Mouse (Mus musculus) left cerebral cortex, adult 2 months (tissue): ENCODE measurements around the gene Lpar5. TPM values are rescaled to one million over a fixed set of nuclear protein-coding genes. Genes with fewer than 3 reads are reported as not detected.

ENCODE experiments used
- DNase-seq, 2 experiments: peaks; one replicate each; pipeline ENCODE4 v3.0.0; 2021 to 2022; ENCODE audit warnings: low spot score in 2 of 2, mixed read lengths in 1 of 2; ENCODE audit errors: extremely low spot score in 1 of 2
- H3K27ac ChIP-seq: fragments of 200-600 bp; 2 replicates; pipeline ENCODE4 v1.8.1; 2022
- H3K4me3 ChIP-seq: fragments of 200-600 bp; 2 replicates; pipeline ENCODE4 v1.8.1; 2022
- CTCF ChIP-seq: fragments of 200-600 bp; IDR thresholded peaks from 2 replicates; pipeline ENCODE4 v1.8.1; 2022; ENCODE audit warnings: antibody characterized with exemption, mild to moderate bottlenecking, moderate library complexity
- intact Hi-C: fragments of 180-260 bp; cut with DNase I; formaldehyde crosslinking; loops from one replicate; pipeline ENCODE4 v1.15.1; 2025
- total RNA-seq, 2 experiments: library from RNA; stranded (reverse); gene quantifications; 2 replicates each; pipeline ENCODE4 v1.2.3; 2021

Lpar5 gene
- total RNA-seq, 2 experiments from 2014 or later, result 0.50 to 0.68 TPM

DNA sequence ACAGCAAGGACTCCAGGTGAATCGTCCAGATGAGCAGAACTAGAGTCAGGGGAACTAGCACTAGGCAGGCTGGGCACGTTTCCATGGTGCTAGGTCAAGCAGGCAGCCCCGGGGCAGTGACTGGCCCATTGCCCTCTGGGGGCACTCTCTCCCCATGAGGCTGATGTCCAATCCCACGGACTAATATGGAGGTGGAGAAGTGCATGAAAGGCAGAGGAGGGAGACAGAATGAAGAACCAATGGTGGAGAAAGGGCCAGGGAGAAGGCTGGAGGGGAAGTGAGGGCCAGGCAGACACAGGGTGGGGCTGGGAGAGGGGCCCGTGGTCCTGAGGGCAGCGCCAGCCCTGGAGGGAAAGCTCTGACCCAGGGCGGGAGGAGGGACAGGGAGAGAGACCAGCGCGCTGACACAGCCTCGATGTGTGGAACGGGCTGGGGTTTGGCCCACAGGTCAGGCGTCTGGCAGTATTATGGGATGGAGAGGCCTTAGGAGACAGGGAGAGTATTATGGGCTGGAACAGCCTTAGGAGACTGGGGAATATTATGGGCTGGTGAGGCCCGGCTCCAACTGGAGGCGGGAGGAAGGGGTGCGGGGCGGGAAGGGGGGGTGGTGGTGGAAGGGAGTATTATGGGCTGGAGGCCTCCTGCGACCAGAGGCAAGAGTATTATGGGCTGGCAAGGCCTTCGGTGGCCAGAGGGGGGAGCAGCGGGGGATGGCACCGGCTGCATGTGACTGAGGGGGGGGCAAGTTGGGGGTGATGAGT is 21.0 kb downstream of the Lpar5 start:
- no peak overlapping the region for H3K4me3 ChIP-seq
- H3K27ac ChIP-seq, result peak overlapping the region; percentile 96
- no peak; the same call in none of the 2 replicates for TF ChIP-seq CTCF
- intact Hi-C loops, result loop anchor here (5.0 kb wide), 2 partner anchors 156 to 171 kb away; partner anchors contain the start of gene Mlf2
- peak; percentile 61 to 71 for DNase-seq

GRCm38 (mm10) chr6:125089521-125090321 is 22.0 kb downstream of the Lpar5 start:
- DNase-seq, result peak; percentile 83 to 88
- peak overlapping the region; percentile 98 for H3K27ac ChIP-seq
- TF ChIP-seq CTCF, result no peak
- intact Hi-C loops, result loop anchor here (5.0 kb wide), 2 partner anchors 157 to 172 kb away; partner anchors contain the start of gene Mlf2
- peak overlapping the region; percentile 30 for H3K4me3 ChIP-seq

DNA sequence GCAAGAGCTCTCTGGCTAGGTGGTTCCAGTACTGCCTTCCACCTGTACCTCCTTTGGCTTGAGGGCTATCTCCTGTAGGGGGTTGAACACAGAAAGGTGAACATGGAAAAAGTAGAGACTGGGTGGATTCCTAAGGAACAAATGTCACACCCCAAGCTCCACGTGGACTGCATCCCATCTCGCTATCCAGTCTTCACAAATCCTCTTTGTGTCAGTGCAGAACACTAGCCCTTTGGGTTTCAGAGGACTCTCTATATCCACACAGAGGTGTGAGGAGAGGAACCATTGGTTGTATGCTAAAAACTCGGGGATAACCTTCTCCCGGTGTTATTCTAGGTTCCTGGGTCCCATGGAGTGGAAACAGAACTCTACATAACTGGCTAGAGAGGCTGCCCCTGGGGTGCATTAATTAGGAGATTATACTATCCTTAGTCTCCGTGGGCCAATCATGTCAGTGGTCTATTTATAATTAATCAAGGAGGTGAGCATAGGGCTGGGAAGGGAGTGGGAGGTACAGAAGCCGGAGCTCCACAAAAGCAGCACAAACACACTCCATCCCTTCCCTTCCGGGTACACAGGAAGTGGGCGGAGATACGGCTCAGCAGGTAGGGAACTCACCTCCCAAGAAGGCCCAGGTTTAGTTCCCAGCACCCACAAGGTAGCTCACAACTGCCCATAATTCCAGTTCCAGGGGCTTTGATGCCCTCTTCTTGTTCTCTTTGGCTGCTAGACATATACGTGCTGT is 22.8 kb downstream of the Lpar5 start:
- DNase-seq, result no peak
- intact Hi-C loops, result no loop called here
- Histone ChIP-seq H3K4me3 (no peak overlapping the region), H3K27ac (peak overlapping the region; percentile 98)
- no peak for TF ChIP-seq CTCF

- no peak overlapping the region for H3K27ac ChIP-seq
- TF ChIP-seq CTCF, result no peak
- intact Hi-C loops, result no loop called here
- no peak overlapping the region for H3K4me3 ChIP-seq
- no peak for DNase-seq
Observed at GRCm38 (mm10) chr6:125092372-125092771, 24.7 kb downstream of the Lpar5 start.

DNA sequence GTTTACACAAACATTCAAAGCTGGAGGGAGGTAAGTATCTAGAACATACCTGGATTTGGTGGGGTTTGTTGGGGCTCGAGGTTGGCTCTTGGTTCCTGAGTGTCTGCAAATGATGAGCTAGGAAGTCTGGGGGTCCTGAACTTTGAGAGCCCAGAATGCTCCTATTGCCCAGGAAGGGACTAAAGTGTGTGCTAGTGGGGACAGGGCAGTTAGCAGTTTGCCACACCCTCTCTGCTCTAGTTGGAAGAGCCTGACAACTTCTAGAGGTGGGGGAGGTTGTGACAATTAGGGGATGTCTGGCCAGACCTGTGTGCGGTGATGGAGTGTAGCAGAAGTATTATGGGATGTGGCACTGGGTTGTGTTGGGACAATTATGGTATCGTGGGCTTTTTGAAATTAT is 27.1 kb downstream of the Lpar5 start:
- intact Hi-C loops, result loop anchor here (5.0 kb wide), 1 partner anchor 72 kb away; the partner anchor contains the start of gene Gapdh
- peak overlapping the region; percentile 83 for H3K27ac ChIP-seq

GRCm38 (mm10) chr6:125095391-125096278 is 27.9 kb downstream of the Lpar5 start, which contains the start of gene Chd4:
Gene Chd4 (plus strand): TSS chr6:125095981.
- DNase-seq, result peak; percentile 91 to 94
- no peak for TF ChIP-seq CTCF
- Histone ChIP-seq H3K27ac (peak within 1 kb of the TSS; percentile 99), H3K4me3 (peak within 1 kb of the TSS; percentile 96)
- intact Hi-C loops, result loop anchor here (5.0 kb wide), 1 partner anchor 72 kb away; the partner anchor contains the start of gene Gapdh

More for the DNA sequence above, 27.1 kb downstream of the Lpar5 start:
- TF ChIP-seq CTCF, result no peak
- H3K4me3 ChIP-seq, result no peak overlapping the region
- DNase-seq, result no peak

- Histone ChIP-seq H3K27ac (peak overlapping the region; percentile 99), H3K4me3 (peak overlapping the region; percentile 96)
- no peak for TF ChIP-seq CTCF
- intact Hi-C loops, result loop anchor here (5.0 kb wide), 1 partner anchor 71 kb away; the partner anchor contains the start of gene Gapdh
- no peak for DNase-seq
Observed at GRCm38 (mm10) chr6:125096279-125096596, 28.5 kb downstream of the Lpar5 start.

GRCm38 (mm10) chr6:125096597-125097345 is 29.1 kb downstream of the Lpar5 start:
- no peak for TF ChIP-seq CTCF
- intact Hi-C loops, result loop anchor here (5.0 kb wide), 1 partner anchor 71 kb away; the partner anchor contains the start of gene Gapdh
- Histone ChIP-seq H3K4me3 (peak overlapping the region; percentile 96), H3K27ac (peak overlapping the region; percentile 99)
- peak; percentile 45 to 53 for DNase-seq

- peak overlapping the region; percentile 96 for H3K4me3 ChIP-seq
- intact Hi-C loops, result loop anchor here (5.0 kb wide), 1 partner anchor 70 kb away; the partner anchor contains the start of gene Gapdh
Observed at GRCm38 (mm10) chr6:125097346-125097689, 29.6 kb downstream of the Lpar5 start.

GRCm38 (mm10) chr6:125097951-125098350 is 30.2 kb downstream of the Lpar5 start:
- TF ChIP-seq CTCF, result no peak
- peak overlapping the region; percentile 99 for H3K27ac ChIP-seq
- H3K4me3 ChIP-seq, result peak overlapping the region; percentile 96
- DNase-seq, result no peak
- intact Hi-C loops, result loop anchor here (5.0 kb wide), 1 partner anchor 69 kb away; the partner anchor contains the start of gene Gapdh

More at GRCm38 (mm10) chr6:125097346-125097689, 29.6 kb downstream of the Lpar5 start:
- H3K27ac ChIP-seq, result peak overlapping the region; percentile 99
- no peak for TF ChIP-seq CTCF
- DNase-seq, result no peak
